Mouse (Mus musculus): Measurements from ENCODE around the gene Btg1.
A peak's percentile ranks its signal among the peaks of the same experiment; 100 is the strongest.

Btg1 gene

DNA sequence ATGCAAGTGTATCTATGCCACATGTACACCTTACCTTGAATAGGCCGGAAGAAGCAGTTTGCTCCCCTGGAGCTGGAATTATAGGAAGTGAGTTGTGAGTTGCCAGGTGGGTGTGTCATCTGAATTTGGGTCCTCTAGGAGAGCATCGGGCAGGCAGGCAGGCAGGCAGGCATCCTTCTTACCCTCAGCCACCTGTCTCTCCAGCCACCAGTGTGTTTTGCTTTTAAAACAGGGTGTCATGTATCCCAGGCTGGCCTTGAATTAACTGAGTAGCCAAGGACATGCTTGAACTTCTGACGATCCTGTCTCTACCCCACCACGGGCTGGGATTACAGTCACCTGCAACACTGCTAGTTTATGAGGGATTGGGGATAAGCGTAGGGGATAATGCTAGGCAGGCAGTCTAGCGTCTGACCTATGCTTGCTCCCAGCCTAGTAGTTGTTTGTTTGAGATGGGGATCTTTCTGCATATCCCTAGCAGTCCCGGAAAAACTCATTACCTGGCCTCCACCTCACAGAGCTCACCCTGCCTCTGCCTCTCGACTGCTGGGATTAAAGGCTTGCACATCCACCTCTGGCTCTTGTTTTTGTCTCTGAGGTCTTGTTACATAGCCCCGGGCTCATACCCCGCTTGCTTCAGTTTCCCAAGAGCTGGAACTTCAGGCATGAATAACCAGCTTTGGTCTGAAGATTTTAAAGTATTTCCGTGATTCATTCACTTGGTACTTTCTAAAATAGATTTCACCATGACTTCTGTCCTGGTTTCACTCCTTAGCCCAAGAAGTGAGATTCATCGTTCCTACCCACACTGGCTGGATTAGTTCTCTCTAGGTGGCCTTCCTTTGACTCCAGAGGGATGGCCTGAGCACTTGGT lies 15.7 kb downstream of the Btg1 start:
- no peak for DNase-seq

DNA sequence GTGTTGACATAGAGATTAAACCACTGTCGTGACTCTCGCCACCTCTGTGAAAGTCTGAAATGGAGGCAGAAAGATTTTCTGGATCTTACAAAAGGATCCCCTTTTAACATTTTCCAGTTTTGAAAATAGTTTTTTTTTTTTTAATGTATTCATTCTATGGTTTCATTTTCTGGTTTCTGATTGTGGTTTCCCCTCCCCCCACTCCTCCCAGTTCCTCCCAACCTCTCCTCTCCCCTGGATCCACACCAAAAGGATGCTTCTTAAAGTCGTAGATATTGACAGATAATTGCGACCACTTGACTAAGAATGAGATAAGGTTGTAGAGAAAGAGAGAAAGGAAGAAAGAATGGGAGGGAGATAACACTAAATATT lies 16.3 kb downstream of the Btg1 start:
- no peak for DNase-seq

DNA sequence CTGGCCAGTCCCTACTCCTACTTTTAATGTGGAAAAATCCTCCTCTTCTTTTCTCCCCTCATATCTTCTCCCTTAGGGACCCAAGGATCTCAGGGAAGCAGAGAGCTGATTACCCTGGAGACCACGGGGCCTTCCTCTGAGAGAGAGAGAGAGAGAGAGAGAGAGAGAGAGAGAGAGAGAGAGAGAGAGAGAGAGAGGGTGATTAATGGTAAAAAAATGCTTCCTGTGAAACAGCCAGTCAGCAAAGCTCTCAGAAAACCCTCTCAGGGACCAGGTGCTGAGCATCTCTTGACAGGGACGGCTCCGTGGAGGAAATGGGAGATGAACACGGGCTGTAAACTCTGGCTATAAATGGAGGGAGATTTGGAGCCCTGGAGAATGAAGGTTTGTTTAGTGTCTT lies 18.7 kb downstream of the Btg1 start:
- no peak for DNase-seq

DNA sequence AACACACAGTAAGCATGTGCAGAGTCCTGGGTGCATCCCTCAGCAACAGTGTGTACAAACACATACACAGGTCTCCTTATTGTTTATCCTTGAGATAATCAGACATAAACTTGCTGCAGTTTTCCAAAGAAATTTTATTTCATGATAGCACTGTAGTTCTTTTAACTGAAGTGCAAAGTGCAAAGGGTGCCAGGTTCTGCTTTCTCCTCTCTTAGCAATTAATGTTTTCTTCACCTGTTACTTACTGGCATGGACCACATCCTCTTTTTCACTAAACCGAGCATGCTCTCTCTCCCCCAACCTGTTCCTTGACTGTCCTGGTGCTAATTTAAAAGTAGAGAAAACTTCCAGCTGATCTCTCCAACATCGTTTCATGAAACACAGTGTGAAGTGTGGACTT lies 21.7 kb downstream of the Btg1 start:
- no peak for DNase-seq

DNA sequence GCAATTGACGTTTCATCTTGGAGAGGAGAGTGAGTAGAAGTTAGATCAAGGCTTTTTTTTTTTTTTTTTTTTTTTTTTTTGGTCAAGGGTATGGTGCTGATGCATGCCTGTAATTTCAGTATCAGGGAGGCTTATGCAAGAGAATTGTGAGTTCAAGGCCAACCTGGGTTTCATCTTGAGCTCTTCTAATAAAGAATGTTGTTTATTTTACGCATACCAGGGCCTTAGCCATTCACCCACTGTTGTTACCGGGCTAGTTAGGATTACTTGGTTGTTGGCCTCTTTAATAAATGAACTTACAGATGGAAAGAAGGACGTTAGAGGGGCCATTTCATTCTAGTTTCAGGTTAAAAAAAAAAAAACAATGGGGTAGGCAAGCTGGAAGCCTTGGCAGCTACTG lies 25.2 kb downstream of the Btg1 start:
- no peak for DNase-seq

DNA sequence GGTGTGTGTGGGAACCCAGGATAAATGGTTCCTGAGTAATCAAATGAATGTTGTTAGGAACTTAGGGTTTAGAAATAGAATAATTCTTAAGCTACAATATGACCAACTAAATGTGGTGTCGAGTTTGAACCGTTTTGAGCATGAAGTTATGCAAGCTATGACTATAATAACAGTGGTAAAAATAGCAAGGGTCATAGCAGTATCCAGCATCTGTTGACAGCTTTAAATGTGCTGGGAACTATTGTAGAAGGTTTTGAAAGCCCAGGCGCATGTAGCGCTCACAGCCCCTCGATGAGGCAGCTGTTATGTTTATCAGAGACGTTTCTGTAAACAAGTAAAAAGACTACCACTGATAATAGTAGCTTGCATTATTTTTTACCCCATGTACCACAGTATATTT lies 25.9 kb downstream of the Btg1 start:
- no peak for DNase-seq

DNA sequence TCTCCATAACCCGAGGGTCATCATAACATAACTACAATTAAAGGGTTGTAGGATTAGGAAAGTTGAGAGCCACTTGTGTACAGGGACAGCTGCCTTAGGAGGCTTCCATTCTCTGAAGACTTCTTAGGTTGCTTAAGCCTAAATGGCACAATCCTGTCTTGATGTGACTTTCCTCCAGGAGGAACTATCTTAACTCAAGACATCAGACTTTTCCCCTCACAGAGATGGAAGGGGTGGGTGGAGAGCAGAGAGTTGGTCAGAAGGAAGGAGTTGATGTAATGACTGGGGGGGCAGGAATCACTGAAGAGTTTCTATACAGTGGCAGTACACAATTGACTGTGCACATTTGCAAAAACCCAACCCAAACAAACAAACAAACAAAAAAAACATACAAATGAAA lies 28.4 kb downstream of the Btg1 start:
- DNase-seq = no peak

DNA sequence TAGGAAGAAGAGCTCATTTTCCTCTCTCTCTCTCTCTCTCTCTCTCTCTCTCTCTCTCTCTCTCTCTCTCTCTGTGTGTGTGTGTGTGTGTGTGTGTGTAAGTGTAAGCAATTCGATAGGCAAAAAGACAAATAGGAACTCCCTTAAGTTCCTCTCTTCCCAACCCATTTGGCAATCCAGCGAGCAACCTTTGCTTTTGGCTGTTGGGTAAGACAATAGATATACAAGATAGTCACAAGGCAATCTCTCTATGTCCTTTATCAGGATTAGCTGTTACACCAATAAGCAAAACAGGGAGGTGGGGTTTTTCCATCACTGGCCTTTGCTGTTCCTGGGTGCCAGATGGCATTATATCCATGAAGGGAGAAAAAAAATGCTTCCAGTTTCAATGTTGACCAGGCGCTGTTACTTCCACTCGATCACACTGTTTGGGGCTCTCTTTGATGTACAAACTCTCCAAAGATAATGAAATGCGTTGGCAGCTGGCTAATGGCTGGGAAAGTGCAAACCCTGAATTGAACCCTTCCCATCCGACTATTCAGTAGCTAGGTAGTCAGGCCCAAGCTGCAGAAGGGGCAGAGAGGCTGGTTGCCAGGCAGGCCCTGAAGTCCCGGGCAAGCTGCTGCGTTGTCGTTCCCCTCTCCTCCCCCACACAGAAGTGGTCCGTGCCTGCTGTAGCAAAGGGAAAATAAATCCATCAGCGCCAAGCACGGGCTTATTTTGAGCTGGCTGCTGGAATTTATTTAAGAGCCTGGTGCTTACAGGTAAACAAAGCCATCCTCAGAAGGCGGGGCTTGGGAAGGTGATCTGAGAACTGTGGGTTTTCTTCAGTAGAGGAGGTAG lies 29.4 kb downstream of the Btg1 start:
- DNase-seq = peak; percentile 24

DNA sequence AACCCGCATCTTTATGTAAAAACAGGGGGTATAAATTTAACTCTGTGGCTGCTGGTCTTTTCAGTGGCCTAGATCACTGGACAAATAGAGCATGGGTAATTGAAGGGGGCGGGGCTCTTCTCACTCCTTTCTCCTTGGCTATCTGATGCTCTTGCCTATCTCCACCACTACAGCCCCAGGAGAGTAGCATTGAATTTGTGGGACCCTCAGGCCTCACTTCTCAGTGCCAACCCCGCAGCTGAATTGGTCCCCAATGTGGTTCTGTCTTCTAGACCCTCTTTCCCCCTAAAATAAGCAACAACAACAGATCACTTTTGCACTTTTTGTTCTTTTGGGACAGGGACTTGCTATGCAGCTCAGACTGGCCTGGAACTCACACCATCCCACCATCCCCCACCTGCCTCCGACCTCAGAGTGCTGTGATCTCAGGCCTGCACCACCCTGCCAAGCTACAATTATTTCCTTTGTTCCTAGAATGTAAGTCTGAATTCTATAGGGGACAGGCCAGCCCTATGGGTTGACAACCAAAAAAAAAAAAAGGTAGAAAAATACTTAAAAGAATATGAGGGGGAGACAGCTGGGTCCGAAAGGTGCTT lies 30.2 kb downstream of the Btg1 start:
- DNase-seq = no peak

DNA sequence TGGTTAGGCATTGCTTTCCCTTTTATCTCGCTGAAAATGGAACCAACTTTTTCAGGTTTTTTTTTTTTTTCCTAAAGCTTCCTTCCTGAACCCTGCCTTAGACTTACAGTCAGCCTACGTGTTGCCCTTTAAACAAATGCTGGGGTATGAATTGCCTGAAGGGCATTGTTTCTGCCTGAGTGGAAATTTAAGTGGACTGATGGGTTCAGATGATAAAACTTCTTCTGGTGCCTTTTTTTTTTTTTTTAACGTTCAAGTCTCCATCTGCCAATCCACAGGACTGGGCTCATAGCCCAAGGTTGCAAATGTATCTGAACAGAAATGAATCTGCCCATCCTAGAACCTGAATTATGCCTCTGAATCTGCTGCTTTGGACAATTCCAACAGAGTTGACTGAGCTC lies 31.4 kb downstream of the Btg1 start:
- no peak for DNase-seq

DNA sequence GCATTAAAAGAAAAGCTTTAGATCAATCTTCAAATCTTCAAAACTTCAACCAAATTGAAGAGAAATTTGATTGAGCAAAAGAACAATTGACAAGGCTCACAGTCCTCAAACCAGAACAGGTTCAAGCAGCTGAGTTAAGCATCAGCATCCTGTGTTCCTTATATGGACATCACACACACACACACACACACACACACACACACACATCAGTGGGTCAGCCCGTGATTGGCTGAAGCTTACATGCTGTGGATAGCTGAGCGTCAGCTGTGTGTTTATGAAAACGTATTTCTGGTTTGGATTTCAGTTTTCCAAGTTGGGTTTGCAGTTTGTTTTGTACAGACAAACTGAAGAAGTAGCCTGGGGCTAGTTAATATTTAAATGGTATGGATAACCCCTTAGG lies 32.7 kb downstream of the Btg1 start:
- no peak for DNase-seq

DNA sequence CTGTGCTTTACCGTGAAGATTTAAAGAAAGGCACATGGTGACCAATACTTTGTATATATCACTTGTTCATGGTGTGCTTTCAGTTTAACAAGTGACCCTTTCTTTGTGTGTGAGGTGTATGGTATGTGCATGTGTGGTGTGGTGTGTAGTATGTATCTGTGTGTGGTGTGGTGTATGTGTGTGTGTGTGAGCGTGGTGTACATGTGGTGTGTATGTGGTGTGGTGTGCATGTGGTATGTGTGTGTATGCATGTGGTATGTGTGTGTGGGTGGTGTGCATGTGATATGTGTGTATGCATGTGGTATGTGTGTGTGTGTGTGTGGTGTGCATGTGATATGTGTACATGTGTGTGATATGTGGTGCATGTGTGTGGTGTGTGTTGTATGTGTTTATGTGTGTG lies 35.6 kb downstream of the Btg1 start:
- DNase-seq = no peak

DNA sequence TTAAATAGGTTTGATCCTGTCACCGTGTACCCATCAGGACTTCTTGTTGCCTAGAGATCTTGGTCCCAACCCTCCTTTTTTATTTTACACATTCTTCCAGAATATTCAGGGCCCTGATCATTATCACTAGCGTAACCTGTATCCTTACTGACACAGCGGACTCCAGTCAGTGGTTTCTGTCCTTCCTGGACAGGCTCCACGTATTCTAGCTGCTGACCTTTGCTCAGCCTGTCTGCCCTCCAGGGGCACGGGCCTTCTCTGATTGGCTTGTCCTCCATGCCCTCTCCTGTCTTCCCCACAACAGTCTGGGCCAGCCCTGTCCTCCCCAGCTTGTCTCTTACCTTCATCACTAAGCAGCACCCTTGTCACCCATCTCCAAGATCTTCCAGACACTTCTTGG lies 36.2 kb downstream of the Btg1 start:
- no peak for DNase-seq

DNA sequence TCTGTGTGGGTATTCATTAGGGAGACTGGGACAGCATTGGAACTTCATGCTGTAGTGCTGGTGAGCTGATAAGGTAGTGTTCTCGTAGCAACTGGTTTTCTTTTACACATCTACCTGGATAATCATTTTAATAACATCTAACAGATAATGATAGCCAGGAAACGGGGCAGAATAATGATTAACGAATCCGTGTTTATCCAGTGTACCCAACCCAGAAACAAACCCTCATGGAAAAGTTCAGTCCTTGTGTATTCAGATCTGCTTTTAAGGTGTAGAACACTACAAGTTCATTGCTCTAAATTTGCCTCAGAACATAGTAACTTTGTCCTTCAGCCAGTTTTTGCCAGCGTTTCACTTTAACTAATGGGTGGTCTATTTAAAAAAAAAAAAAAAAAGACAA lies 37.3 kb downstream of the Btg1 start:
- no peak for DNase-seq

DNA sequence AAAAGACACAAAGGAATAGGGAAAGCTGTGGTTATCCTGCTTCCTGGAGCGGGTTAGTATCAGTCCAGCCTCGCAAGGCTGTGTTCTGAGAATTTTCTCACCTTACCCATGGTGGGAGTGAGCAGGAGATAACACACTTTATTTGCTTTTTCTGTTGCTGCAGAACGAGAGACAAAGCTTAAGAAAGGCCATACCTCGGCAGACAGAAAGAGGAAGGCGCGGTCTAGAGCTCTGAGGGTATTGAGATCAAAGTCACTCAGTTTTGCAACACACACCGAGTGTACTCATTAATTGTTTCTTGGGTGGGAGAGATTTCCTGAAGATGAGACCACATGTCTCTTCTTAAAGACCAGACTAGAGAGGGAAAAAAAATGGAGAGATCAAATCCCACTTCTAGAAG lies 37.8 kb downstream of the Btg1 start:
- no peak for DNase-seq

DNA sequence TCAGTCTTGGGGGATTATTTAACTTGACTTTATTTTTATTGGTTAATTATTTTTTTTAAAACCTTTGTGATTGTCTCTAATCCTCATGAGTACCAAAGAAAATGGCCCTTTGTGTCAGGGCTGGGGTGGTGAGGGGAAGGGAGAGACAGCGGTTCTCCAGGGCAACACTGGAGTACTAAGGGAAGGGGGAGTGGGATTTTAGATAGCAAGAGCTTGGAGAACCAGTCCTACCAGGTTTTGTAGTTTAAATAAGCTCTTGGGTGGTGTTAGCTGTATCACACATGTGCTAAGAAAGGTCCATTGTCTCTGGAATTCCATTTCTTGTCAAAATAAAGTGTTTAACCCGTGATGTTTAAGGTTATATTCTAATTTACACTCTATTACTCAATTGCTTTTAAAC lies 38.3 kb downstream of the Btg1 start:
- no peak for DNase-seq

DNA sequence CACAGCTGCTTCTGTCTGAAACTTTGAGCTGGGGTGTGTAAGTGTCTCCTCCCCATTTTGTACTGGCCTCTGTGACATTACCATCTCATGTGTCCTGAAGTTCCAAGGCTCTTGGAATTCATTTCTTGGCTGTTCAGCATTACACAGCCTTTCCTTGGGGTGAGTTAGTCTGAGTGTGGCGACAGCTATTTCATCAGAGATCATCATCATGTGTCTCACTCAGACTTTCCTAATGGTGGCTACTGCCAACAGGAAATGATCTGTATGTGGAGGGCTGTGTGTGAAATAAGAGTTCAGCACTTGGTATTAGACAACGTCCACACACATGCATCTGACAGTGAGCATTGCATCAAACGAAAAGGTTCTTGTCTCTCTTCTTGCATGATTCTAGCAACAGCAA lies 39.4 kb downstream of the Btg1 start:
- DNase-seq = no peak

DNA sequence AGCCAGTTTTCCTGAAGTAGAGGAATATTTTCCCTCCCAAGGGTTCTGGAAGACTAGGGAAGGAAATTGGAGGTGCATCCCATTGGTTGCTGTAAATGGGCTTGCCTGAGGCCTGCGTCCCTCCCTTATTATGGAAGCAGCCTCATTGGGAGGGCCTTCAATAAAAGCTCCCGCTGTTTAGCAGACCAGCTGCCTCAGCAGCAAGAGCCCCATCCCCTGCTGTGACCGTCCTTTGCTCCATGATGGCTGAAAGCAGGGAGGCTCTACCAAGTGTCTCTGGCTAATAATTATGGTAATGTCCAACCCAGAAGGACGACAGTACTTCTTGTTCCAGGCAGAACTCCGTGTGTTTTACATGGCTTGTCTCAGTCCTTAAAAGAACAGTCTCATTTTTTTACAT lies 42.1 kb downstream of the Btg1 start:
- DNase-seq = no peak

DNA sequence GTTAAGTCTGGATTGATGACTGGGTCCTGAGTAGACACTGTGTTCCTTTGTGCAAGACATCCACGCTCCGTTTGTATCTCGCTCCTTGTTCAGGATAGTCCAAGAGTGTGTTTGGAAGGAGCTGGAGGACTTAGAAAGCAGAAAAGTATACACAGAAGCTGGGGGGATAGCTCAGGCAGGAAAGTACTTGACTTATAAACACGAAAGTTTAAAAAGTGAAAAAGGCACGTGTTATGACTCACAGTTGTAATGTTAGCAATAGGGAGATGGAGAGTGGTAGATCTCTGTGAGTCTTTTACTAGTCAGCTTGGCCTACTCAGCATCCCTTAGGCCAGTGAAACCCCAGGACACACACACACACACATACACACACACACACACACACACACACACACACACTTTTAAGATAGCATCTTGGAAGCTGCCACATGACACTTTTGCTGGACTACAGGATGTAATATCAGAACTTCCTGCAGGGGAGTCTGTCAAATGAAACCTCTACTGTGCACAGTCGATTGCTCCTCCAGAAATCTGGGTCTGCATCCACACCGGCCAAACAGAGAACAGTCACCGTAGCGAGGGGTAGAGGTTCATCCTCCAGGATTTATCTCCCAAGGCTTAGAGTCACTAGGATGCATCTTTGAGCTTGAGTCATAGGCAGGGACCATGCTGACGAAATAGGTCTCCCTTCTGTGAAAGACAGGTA lies 43.6 kb downstream of the Btg1 start:
- DNase-seq = no peak

DNA sequence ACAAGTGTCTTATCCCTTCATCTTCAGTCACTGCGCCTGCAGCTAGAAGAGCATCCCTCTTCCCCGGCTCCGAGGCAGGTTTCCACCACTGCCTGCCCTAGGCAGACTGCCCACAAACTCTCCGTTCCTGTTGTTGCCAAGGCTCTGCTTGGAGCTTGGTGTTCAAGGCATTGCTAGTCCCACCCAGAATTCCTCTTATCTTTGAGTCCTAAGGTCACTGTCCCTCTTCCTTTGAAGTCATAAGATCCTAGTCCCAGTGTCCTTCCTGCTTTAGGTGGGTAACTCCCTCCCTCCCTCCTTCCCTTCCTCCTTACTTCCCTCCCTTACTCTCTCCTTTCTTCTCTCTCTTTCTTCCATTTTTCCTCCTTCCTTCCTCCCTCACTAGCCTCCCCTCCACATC lies 46.2 kb downstream of the Btg1 start:
- DNase-seq = no peak

DNA sequence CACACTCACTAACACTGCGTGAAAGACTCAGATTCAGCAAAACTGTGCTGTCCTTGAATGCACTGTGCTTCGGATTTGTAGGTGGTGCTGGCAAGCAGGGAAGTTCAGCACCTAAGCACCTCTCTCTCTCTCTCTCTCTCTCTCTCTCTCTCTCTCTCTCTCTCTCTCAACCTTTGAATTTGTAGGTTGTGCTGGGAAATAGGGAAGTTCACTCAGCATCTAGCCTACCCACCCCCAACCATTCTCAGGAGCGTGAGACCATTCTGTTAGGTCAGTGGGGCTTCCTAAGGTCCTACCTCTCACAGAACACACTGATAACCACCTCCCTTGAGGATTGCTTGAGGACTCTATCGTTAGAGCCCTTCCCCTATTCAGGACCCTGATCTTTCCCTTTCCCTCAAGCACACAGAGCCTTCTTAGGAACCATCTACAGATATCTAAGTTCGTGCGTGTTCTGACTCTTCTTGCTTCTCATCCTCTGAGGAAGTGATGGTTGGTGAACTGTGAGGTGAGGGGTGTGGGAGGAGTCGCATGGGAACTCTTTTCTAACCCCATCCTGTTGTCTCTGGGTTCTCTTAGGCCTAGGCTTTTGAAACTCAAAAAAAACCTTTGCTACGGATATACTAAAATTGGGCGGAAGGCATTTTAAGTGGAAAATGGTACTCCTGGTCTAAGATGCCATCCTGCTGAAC lies 47.1 kb downstream of the Btg1 start:
- DNase-seq = no peak
